Mouse (Mus musculus) adrenal gland, adult 8-10 months (tissue): ENCODE measurements around the gene Cd164. TPM values are rescaled to one million over a fixed set of nuclear protein-coding genes. Genes with fewer than 3 reads are reported as not detected.

Source experiments
- DNase-seq: peaks from one replicate; pipeline ENCODE4 v3.0.0; 2022
- total RNA-seq, 4 experiments: library from RNA; stranded (reverse); gene quantifications; 2 replicates each; pipeline ENCODE4 v1.2.4; 2022

The Cd164 gene
- total RNA-seq, 4 experiments from 2014 or later: 180 to 261 (median 233) TPM

DNA sequence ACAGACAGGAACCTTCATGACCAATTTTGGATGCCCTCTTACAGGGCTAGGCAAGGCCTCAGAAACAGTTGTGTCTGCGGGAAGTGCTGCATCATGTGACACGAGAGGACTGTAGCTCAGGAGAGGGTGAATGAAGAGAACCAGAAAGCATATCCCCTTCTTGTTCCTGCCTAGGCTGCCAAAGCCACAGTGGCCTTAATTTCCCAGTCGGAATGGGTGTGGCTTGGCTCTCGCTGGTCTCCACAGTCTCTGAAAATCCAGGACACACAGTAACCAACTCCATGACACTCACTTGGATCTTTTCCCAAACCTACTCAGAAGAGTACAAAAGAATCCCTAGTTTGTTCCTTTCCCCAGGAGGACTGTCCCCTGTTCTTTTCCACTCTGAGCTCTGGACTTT is 18.3 kb upstream of the Cd164 start:
- DNase-seq: peak; percentile 39

DNA sequence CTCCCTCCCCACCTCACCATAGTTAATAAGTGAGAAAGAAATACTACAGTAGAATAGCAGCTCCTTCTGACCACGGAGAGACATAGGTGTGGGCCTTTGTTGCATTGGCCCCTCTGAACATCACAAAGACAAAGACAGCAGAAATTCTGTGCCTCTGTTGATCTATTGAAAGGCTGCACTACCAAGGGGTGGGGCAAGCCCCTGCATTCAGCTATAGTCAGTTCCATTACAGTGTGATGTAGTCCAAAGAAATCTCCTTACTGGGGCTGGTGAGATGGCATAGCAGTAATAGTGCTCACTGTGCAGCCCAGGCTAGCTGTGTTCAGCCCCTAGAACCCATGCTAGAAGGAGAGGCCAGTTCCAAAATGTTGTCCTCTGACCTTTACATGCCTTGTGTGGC is 14.2 kb upstream of the Cd164 start:
- DNase-seq: no peak

DNA sequence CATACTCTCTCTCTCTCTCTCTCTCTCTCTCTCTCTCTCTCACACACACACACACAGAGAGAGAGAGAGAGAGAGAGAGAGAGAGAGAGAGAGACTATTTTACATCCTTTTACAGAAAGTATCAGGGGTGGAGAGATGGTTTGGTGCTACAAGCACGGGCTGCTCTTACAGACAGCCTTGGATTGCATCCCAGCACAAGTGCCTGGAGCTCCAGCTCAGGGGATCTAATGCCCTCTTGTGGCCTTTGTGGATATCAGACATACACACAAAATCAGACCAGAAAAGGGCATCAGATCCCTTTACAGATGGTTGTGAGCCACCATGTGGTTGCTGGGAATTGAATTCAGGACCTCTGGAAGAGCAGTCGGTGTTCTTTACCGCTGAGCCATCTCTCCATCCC is 13.8 kb upstream of the Cd164 start:
- peak; percentile 52 for DNase-seq

DNA sequence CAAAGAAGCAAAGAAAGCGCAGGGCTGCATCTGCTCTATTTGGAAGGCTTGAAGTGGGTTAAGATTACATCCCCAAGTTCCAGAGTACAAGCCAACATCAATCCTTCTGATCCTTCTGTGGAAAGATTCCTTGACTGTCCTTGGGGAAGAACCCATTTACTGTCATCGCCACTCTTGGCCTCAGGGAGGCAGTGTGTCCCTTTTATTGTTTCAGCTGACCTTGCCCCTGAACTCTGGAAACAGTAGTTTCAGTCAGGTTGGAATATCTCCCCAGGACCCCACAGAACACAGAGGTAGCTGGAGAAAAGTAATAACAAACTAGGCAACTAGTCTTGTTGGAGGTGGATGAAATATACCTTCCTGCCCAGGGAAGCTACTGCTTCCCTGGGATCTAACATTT is 10.1 kb upstream of the Cd164 start:
- no peak for DNase-seq

DNA sequence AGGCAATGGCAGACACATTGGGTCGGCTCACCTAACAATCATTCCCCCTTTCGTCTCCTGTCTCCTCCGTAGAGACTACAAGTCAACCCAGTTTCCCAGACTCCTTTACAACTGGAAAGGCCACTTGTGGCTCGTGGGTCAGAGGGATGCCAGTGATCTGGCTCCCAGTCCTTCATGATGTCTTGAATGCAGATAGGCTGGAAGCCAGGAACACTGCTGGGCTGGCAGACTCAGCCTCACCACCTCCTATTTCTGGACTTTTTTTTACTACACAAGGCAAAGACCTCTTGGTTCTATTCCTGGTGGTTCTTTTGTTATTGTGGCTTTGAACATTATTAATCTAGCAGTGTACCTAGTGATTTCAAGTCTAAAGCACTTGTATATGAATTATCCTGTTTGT is 4.9 kb upstream of the Cd164 start:
- no peak for DNase-seq

DNA sequence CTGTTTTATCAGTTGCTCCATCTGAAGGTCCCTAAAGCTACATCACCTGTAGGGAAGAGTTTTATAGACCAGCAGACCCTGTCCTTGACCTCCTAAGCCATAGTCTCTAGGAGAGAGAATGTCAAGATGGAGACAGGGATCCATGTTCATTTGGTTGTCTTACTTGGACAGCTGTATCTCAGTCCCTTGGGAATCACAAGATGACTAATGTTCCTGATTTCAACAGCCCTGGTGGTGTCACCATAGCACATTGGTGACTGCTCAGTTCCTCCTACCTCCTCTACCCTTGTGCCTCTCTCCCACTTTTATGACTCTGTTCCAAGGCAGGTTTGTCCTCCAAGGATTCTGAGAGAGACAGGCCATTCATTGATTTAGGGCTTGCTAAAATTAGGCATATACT is 4.3 kb upstream of the Cd164 start:
- no peak for DNase-seq

GRCm38 (mm10) chr10:41518508-41518980 is 670 bp upstream of the Cd164 start:
- DNase-seq: peak; percentile 76

DNA sequence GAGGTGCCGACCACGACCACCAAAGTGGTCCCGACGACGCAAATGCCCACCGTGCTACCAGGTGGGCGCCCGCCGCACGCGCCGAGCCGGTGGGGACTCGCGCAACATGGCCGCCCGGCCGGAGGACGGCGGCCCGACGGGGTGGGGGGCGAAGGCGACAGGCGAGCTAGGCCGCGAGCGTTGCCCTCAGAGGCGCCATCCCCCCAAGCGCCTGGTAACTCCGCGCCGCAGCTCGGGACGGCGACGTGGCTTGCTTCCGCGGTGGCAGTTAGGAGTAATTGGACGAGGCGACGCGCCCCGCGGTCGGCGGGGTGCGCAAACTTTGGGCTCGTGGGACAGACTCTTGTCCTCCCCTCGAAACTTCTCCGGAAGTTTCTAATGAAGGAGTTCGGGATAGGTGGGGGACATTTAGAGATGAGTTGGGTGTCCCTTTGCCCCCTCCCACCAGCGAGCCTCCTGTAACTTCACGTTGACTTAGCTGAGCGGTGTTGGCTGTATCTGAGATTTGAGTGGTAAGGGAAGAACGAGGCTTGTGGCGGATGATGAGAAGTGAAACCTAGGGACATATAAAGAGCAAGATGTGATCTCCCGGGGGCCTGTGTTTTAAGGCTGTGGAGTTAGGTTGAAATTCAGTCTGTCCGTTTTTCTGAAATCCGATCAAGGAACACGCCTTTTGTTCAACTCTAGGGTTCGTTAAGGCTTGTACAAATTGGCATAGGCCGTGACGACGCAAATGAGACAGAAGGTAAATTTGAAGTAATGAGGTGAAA is 611 bp downstream of the Cd164 start:
- peak; percentile 41 for DNase-seq

DNA sequence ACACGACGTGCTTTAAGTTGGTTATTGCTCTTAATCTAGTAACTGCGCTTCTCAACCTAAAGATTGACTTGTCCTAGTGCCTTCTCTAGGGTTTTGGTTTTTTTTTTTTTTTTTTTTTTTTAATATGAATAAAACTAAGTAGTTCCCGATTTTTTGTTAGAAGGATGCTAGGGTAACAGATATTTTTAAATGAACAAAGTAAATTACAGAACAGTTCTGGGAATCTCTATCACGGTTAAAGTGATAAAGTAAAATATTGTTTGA is 1.1 kb downstream of the Cd164 start:
- DNase-seq: no peak

DNA sequence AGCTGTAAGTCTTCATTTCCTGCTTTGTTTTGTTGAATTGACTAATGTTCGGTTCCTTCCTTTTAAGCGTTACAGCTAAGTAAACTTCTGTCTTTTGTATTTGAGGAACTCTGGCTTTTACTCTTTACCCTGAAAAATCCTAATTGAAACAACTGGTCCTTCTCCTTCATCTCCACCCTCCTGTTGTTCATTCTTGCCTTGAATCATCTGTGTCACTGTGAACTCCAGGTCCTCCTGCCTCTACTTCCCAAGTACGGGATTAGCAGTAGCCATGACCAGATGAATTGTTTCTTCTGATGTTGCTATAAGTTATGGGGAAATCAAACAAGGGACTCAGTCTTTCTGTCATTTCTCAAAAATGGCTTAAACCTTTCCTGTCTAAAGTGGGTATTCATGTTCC is 4.2 kb downstream of the Cd164 start:
- DNase-seq: no peak

- no peak for DNase-seq
Observed at GRCm38 (mm10) chr10:41525696-41526095, 6.5 kb downstream of the Cd164 start.

- no peak for DNase-seq
Observed at GRCm38 (mm10) chr10:41529972-41530371, 10.8 kb downstream of the Cd164 start.

DNA sequence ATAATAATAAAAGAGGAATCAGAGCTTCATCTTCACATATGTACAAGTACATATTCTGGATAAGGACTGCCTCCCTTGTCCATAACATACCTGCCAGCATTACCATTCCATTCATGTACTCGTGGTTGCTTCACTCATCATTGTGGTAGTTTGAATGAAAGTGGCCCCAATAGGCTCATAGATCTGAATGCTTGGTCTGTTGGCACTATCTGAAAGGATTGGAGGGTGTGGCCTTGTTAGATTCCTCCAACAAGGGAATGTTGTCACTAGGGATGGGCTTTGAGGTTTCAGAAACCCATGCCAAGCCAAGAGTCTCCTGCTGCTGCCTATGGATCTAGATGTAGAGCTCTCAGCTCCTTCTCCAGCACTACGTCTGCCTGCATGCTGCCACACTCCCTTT is 16.8 kb downstream of the Cd164 start:
- no peak for DNase-seq

DNA sequence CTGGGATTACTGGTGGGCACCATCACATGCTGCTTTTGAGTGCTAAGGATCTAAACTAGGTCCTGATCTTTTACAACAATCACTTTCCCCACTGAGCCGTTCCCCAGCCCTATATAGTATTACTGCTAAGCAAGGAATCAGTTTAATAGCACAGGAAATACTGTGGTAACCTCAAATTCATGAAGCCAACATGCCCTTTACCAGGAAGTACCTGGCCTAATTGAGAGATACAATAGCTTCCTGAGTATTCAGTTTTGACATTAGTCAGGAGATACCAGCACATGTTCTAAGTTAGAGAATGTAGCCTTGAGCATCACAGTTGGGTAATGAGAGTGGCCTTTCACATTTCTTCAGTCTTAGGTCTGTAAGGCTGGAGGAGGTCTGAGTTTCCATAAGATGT is 17.5 kb downstream of the Cd164 start:
- DNase-seq: no peak

DNA sequence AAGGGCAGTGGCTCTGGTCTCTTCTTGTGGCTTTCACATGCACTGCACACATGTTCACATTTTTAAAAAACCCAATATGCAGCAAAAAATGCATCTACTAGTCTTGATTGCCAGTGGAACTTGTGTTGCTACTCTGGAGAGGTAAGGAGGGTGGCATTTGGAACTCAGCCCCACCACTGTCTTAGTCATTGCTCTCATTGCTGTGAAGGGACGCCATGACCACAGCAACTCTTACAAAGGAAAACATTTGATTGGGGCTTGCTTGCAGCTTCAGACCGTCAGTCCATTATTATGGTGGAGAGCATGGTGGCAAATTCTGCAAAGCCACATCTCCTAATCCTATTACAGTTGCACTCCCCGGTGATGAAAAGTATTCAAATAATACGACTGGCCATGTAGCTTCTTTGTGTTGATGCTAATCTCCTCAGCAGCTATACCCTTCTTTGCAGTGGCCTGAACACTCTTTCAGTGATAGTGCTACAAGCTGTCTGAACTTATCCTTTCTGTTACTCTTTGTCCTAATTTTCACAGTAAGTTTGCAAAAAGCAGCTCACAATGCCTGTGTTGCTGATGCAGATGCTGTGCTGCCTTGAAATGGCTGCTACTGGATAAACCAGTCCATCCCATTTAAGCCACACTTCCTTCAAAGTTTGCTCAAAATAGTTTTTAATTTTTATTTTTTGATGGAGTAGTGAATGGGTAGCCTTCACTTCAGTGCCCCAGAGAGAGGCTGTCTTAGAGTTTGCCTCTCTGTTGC is 18.2 kb downstream of the Cd164 start:
- no peak for DNase-seq

GRCm38 (mm10) chr10:41537983-41538330 is 18.7 kb downstream of the Cd164 start:
- no peak for DNase-seq

- DNase-seq: no peak
Observed at GRCm38 (mm10) chr10:41538986-41539385, 19.8 kb downstream of the Cd164 start.

DNA sequence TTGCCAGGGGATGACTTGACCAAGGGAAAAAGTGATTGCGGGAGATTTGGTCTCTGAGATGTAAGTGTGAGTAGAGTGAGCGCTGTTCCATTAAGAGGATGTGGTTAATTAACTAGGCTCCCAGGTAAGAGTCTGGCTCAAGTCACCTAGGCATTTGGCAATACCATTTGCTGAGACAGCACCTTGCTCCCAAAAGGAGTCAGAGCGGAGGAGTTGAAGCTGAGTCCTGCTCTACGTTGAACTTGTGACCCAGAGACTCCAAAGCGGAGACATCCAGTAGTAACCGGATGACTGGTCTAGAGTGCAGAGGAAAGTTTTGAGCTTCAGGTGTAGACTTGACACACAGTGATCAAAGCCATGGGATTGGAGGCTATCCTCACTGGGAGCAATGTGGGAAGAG is 22.8 kb downstream of the Cd164 start:
- DNase-seq: no peak

GRCm38 (mm10) chr10:41543439-41543838 is 24.2 kb downstream of the Cd164 start:
- no peak for DNase-seq

- no peak for DNase-seq
Observed at GRCm38 (mm10) chr10:41543844-41544243, 24.6 kb downstream of the Cd164 start.

- no peak for DNase-seq
Observed at GRCm38 (mm10) chr10:41544481-41545190, 25.4 kb downstream of the Cd164 start.

DNA sequence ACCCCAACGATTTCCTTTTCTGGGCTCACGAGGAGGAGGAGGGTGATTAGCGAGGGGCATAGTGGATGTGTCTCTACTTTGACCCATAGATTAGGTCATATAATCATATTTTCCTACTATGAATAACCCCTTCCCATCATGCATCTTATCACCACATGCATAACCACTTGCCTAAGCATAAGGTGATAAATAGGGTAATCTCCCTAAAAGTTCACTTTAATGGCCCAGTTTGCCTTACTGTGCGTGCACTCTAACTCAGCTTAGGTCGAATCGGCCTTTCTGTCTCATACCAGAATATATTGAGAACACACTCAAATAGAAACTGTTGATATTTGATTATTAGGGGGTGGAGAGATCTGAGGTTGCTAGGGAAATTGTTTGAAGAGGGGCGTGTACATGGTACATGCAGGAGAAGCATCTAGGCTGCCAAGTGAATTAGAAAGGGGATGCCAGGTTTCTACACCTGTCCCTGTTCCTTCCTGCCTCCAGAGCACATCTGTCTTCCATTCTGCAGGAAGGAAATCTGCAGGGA is 26.1 kb downstream of the Cd164 start:
- no peak for DNase-seq

DNA sequence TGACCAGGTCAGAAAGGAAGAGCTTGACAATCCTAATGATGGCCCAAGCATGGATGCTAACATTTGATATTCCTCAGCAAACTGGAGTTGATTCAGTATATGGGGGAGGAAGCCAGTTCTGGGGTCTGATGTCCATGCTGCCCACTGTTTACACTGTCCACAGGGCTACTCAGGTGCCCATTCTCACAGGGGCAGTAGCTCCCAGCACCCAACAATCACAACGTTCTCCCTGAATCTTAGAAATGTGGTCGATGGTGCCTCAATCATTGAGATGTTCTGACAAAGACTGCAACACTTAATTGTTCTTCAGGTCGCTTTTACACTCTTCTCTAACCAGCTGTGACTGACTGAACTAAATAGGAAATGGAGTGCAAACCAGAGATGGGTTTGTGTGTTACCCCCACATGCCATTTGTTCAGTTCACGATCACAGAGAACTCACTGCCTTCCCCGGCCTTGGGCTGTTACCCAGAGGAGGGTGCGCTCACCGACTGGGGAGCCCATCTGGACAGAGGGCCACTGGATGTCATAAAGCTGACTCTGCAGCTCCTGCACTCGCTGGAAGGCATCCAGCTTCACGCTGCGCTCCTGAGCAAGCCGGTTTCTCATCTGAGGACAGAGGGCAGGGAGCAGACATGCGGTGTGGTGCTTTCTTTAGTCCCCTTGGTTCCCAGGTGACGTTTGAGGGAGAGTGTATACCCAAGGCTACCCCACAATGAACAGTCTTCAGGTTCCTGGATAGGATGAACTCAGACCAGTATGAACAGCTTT is 27.4 kb downstream of the Cd164 start:
- DNase-seq: no peak
